Mouse (Mus musculus) urinary bladder, postnatal 25 days (tissue): Measurements from ENCODE around the gene Rnase2b.
"Not testable (repeated sequence)": the region's sequence is repeated elsewhere in the genome, so short reads cannot be mapped to it uniquely, and the experiment has no call there.

Source experiments
- DNase-seq: peaks from one replicate; pipeline ENCODE4 v3.0.0; 2022; ENCODE audit warnings: low spot score

The Rnase2b gene

GRCm38 (mm10) chr14:51161976-51162375, at the start of gene Rnase2b:
Gene Rnase2b, plus strand, starts transcription at chr14:51162260.
- not testable (repeated sequence) for DNase-seq

GRCm38 (mm10) chr14:51113476-51113875, 48.6 kb upstream of the Rnase2b start:
- DNase-seq, result no peak

- no peak for DNase-seq
Observed at GRCm38 (mm10) chr14:51113916-51114560, 48.0 kb upstream of the Rnase2b start, which contains the start of gene Eddm3b. Gene Eddm3b, plus strand, starts transcription at chr14:51114426.

- no peak for DNase-seq
Observed at GRCm38 (mm10) chr14:51125684-51126083, 36.4 kb upstream of the Rnase2b start.

GRCm38 (mm10) chr14:51127648-51128258, 34.3 kb upstream of the Rnase2b start:
- DNase-seq, result no peak

- DNase-seq, result no peak
Observed at GRCm38 (mm10) chr14:51128775-51129623, 33.1 kb upstream of the Rnase2b start.

- no peak for DNase-seq
Observed at GRCm38 (mm10) chr14:51129624-51129975, 32.5 kb upstream of the Rnase2b start.

- DNase-seq, result no peak
Observed at GRCm38 (mm10) chr14:51130315-51130940, 31.6 kb upstream of the Rnase2b start.

GRCm38 (mm10) chr14:51131086-51131815, 30.8 kb upstream of the Rnase2b start:
- no peak for DNase-seq

GRCm38 (mm10) chr14:51132372-51132771, 29.7 kb upstream of the Rnase2b start:
- DNase-seq, result no peak

GRCm38 (mm10) chr14:51140342-51140741, 21.7 kb upstream of the Rnase2b start:
- no peak for DNase-seq

- DNase-seq, result no peak
Observed at GRCm38 (mm10) chr14:51142119-51142518, 19.9 kb upstream of the Rnase2b start.

GRCm38 (mm10) chr14:51142568-51142967, 19.5 kb upstream of the Rnase2b start:
- no peak for DNase-seq

GRCm38 (mm10) chr14:51143287-51143686, 18.8 kb upstream of the Rnase2b start:
- DNase-seq, result no peak

- no peak for DNase-seq
Observed at GRCm38 (mm10) chr14:51143937-51144336, 18.1 kb upstream of the Rnase2b start.

GRCm38 (mm10) chr14:51144451-51144850, 17.6 kb upstream of the Rnase2b start:
- DNase-seq, result no peak

GRCm38 (mm10) chr14:51145521-51145920, 16.5 kb upstream of the Rnase2b start:
- DNase-seq, result no peak

- no peak for DNase-seq
Observed at GRCm38 (mm10) chr14:51146685-51147084, 15.4 kb upstream of the Rnase2b start, which contains the start of gene Rnase1. Gene Rnase1, minus strand, starts transcription at chr14:51146785.

GRCm38 (mm10) chr14:51148006-51148405, 14.1 kb upstream of the Rnase2b start:
- DNase-seq, result no peak

- DNase-seq, result no peak
Observed at GRCm38 (mm10) chr14:51149164-51149563, 12.9 kb upstream of the Rnase2b start.

- no peak for DNase-seq
Observed at GRCm38 (mm10) chr14:51150206-51150831, 11.7 kb upstream of the Rnase2b start.
